Mouse (Mus musculus): ENCODE results near the gene Gm20441.

DNA sequence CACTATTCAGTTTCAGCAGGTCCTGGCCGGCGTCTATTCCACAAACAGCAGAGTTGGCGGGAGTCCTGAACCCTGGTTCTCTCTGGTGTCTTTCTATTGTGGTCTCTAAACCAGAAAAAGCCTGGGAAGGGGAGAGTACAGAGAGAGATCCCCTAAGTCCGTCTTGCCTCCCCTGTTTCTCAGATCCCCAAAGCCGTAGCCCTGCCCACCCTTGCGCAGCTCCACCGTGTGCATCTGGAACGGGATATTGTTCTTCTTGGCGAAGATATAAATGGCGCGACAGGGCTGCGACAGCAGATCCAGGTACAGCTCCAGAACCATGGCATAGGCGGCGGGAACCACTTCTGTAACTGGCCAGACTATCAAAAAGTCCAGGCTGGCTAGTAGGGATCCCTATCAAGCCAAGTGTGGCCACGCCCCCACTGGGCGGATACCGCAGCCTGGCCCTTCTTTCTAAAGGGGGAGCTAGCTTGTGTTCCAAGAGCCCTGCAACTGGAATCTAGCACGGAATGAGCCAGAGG lies 17.5 kb upstream of the Gm20441 start, which contains the start of gene Gstt1:
- TF ChIP-seq POLR2A (IDR thresholded peaks at IDR 0.05; ENCODE audit: extremely low read depth, insufficient read depth, low read length) (peak; percentile 81; the same call in 1 of the 2 replicates), CTCF (IDR thresholded peaks at IDR 0.05; ENCODE audit: low read depth, low read length) (no peak)
